Mouse (Mus musculus) heart, adult 2 months (tissue): Measurements from ENCODE around the gene Avpi1.

Source experiments
- CTCF ChIP-seq: fragments of 200-600 bp; IDR thresholded peaks from 2 replicates; pipeline ENCODE4 v1.8.1; 2022; ENCODE audit warnings: antibody characterized with exemption, mild to moderate bottlenecking, moderate library complexity
- POLR2A ChIP-seq: fragments of 200-500 bp; IDR thresholded peaks from 2 replicates; pipeline ENCODE4 v1.6.1; 2011; ENCODE audit warnings: mild to moderate bottlenecking, low read depth, low read length, control low read depth; ENCODE audit not compliant: insufficient read depth

DNA sequence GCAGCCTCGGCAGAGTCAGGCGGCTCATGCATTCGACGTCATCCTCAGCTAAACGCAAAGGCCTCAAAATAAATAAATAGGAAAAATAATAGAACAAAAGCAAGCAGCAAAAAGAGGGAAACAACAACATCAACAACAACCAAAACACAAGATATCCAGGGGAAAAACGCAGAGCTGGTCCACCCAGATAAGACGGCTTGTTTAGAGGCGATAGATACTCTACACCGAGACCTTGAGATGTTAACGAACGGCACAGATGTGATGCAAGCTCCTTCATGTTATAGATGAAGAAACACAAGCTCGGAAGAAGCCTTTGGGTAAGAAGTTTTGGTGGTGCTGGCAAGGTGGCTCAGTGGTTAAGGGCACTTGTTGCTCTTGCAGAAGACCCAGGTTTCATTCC is 49.9 kb downstream of the Avpi1 start:
- TF ChIP-seq CTCF (no peak), POLR2A (no peak)
